In the genomic region with DNA sequence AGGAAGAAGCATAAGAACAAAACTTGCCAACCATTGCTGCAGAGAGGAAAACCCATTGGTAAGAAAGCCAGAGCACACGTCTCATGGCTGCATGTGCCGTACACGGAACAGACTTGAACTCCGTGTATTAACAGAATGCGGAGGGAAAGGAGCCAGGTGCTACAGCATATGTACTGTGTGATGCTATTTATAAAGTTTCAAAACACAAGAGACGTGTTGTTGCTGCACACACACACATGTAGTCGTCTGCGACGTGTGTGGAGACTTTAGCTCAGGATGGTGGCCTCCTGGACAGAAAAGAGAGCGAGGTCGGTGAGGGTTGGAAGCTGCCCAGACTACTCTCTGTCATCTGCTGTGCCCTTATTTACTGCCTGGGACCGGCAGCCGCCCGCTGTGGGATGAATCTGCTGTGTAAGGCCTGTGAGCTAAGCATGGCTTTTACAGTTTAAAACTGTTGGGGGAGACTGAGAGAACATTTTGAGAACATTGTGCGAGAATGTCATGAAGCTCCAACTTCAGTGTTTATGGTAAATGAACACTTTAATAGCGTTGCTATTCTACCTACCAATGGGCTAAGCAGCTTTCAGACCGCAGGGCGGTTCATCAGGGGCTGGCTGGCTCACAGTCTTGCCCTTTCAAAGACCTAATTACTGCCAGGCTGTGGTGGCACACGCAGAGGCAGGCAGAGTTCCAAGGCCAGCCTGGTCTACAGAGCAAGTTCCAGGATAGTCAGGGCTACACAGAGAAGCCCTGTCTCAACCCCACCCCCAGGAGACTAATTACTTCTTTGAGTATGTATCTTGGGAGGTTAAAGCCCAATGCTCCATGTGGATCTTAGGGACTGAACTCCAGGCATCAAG, we compare ENCODE assay signal across 31 mouse cellular contexts. TPM values are rescaled to one million over a fixed set of nuclear protein-coding genes. Genes with fewer than 3 reads are reported as not detected.
DNase-seq lines count a peak whose midpoint lies in the region; ATAC-seq lines count a peak whose summit lies in the region.
"Had no signal": no experiment of that assay in that cellular context is flagged by ENCODE, and none has a peak within 500 bp of the region (broad histone marks: within the 10 kb centered on the region; RNA-seq: fewer than 3 reads in every experiment).

No protein-coding gene starts in this region.

- H3K4me1 ChIP-seq in kidney, embryonic 14.5 days (ENCODE audit: control insufficient read depth, insufficient read depth, low read length): no peaks in the 10 kb centered on the region
- H3K4me1 ChIP-seq: embryonic facial prominence, embryonic 15.5 days; heart, embryonic 12.5 days had no signal

- H3K9ac ChIP-seq in kidney, embryonic 14.5 days (ENCODE audit: low read depth, low read length): no peak overlapping the region
- H3K9ac ChIP-seq: embryonic facial prominence, embryonic 15.5 days; heart, embryonic 12.5 days; kidney, embryonic 15.5 days had no signal

- no peaks in the 10 kb centered on the region for H3K36me3 ChIP-seq in kidney, embryonic 14.5 days (ENCODE audit: control insufficient read depth, insufficient read depth, low read length)
- H3K36me3 ChIP-seq: embryonic facial prominence, embryonic 15.5 days; heart, embryonic 12.5 days; kidney, embryonic 15.5 days had no signal

- no peak overlapping the region for H3K4me2 ChIP-seq in kidney, embryonic 14.5 days (replicated peaks; ENCODE audit: low read depth, low read length)
- H3K4me2 ChIP-seq: embryonic facial prominence, embryonic 15.5 days; heart, embryonic 12.5 days; kidney, embryonic 15.5 days had no signal

- 88% methylated on average over 19 of the region's 19 CpGs for WGBS in kidney, embryonic 14.5 days

- peak; percentile 62 for DNase-seq in cerebellum, adult 11-12 months
- DNase-seq in cerebellum, adult 9-10 months: peak; percentile 61
- peak; percentile 28 for DNase-seq in layer of hippocampus, adult 11-12 months (ENCODE audit: low spot score)
- peak; percentile 55 to 68 for DNase-seq in layer of hippocampus, postnatal 14 days (ENCODE audit: low spot score in 2 of 2)
- no peak for DNase-seq in natural killer cell, adult 2 months (ENCODE audit: low spot score in 2 of 2)
- no peak for DNase-seq in thymus, postnatal 0 days (ENCODE audit: low spot score)
- DNase-seq: adrenal gland, postnatal 10 days; gastrocnemius, postnatal 14 days; heart, adult 11 months; heart, postnatal 10 days; kidney, postnatal 4 days had no signal

- no peaks in the 10 kb centered on the region for H3K27me3 ChIP-seq in kidney, embryonic 14.5 days (ENCODE audit: control insufficient read depth, insufficient read depth, low read length)
- H3K27me3 ChIP-seq: embryonic facial prominence, embryonic 15.5 days; heart, embryonic 12.5 days; kidney, embryonic 15.5 days had no signal

- no peak overlapping the region for H3K4me3 ChIP-seq in kidney, embryonic 14.5 days (ENCODE audit: low read length)
- H3K4me3 ChIP-seq: embryonic facial prominence, embryonic 15.5 days; heart, embryonic 12.5 days; kidney, embryonic 15.5 days; left cerebral cortex, adult 2 months; myocyte had no signal

- H3K27ac ChIP-seq in kidney, embryonic 14.5 days (ENCODE audit: low read depth, low read length): no peak overlapping the region
- H3K27ac ChIP-seq: embryonic facial prominence, embryonic 15.5 days; kidney, embryonic 15.5 days; left cerebral cortex, adult 2 months; macrophage; stomach, postnatal 0 days had no signal

- H3K9me3 ChIP-seq in kidney, embryonic 14.5 days (ENCODE audit: control insufficient read depth, low read length): no peaks in the 10 kb centered on the region
- H3K9me3 ChIP-seq: embryonic facial prominence, embryonic 15.5 days; heart, embryonic 12.5 days; kidney, embryonic 15.5 days had no signal

- no peak for ATAC-seq in kidney, embryonic 14.5 days (ENCODE audit: low FRiP score, low TSS enrichment)
- ATAC-seq: forebrain, embryonic 16.5 days; intestine, postnatal 0 days; midbrain, embryonic 16.5 days had no signal

RNA-seq across cellular contexts. Expression of a gene that starts 6.4 kb away (rescaled TPM):
- total RNA-seq in layer of hippocampus, postnatal 14 days (2021): not detected
- polyA plus RNA-seq in kidney, embryonic 14.5 days (2014; fragmentation: Nextera tagmentation; extraction: Ambion mirVana): not detected in 2 replicates
- not detected in 2 replicates for polyA plus RNA-seq in thymus, postnatal 0 days (2015; fragmentation: Nextera tagmentation; extraction: Ambion mirVana)
- total RNA-seq: adrenal gland, postnatal 10 days; gastrocnemius, postnatal 14 days; heart, postnatal 10 days; left cerebral cortex, adult 2 months; liver, adult 2 months had no signal
- polyA plus RNA-seq: C2C12; embryonic facial prominence, embryonic 15.5 days; forebrain, embryonic 16.5 days; heart, embryonic 12.5 days; hindbrain, embryonic 11.5 days; intestine, postnatal 0 days; kidney, embryonic 15.5 days; limb, embryonic 11.5 days; liver, adult 2 months; liver, embryonic 16.5 days; lung, embryonic 16.5 days; macrophage; midbrain, embryonic 16.5 days; myocyte; neural tube, embryonic 14.5 days; small intestine, adult 2 months; stomach, postnatal 0 days; urinary bladder, adult 2 months had no signal

RNA-seq across cellular contexts. Expression of a gene that starts 6.5 kb away (rescaled TPM):
- total RNA-seq in layer of hippocampus, postnatal 14 days (2021): 10 to 100 TPM; 43.7 to 44.9 TPM
- 11.5 and 18.5 TPM in 2 replicates for polyA plus RNA-seq in kidney, embryonic 14.5 days (2014; fragmentation: Nextera tagmentation; extraction: Ambion mirVana)
- polyA plus RNA-seq in thymus, postnatal 0 days (2015; fragmentation: Nextera tagmentation; extraction: Ambion mirVana): 10.7 and 13.8 TPM in 2 replicates

RNA-seq across cellular contexts. Expression of a gene that starts 9.1 kb away (rescaled TPM):
- total RNA-seq in layer of hippocampus, postnatal 14 days (2021): not detected
- 0.42 and 0.76 TPM in 2 replicates for polyA plus RNA-seq in kidney, embryonic 14.5 days (2014; fragmentation: Nextera tagmentation; extraction: Ambion mirVana)
- polyA plus RNA-seq in thymus, postnatal 0 days (2015; fragmentation: Nextera tagmentation; extraction: Ambion mirVana): 0.62 and 1.2 TPM in 2 replicates
- total RNA-seq: adrenal gland, postnatal 10 days; gastrocnemius, postnatal 14 days; heart, postnatal 10 days; left cerebral cortex, adult 2 months; liver, adult 2 months had no signal
- polyA plus RNA-seq: C2C12; intestine, postnatal 0 days; liver, adult 2 months; liver, embryonic 16.5 days; myocyte had no signal

RNA-seq across cellular contexts. Expression of a gene that starts 52.5 kb away (rescaled TPM):
- 1 to 10 TPM; 3.1 to 6.0 TPM for total RNA-seq in layer of hippocampus, postnatal 14 days (2021)
- polyA plus RNA-seq in kidney, embryonic 14.5 days (2014; fragmentation: Nextera tagmentation; extraction: Ambion mirVana): 12.6 and 15.6 TPM in 2 replicates
- polyA plus RNA-seq in thymus, postnatal 0 days (2015; fragmentation: Nextera tagmentation; extraction: Ambion mirVana): 78.6 and 81.4 TPM in 2 replicates

Comparison
In these comparisons a context has a peak if more than half of its experiments do, and no peak if none do; other contexts are left out.
1. DNase-seq: peak in cerebellum, adult 11-12 months (single experiment), cerebellum, adult 9-10 months (single experiment), layer of hippocampus, adult 11-12 months (single experiment) and layer of hippocampus, postnatal 14 days (2 of 2); none in natural killer cell, adult 2 months (0 of 2) and thymus, postnatal 0 days (single experiment).